Mouse (Mus musculus): ENCODE data around the gene Nfkbiz. TPM values are rescaled to one million over a fixed set of nuclear protein-coding genes. Genes with fewer than 3 reads are reported as not detected.
A peak's percentile ranks its signal among the peaks of the same experiment; 100 is the strongest.
"Not testable (repeated sequence)": the region's sequence is repeated elsewhere in the genome, so short reads cannot be mapped to it uniquely, and the experiment has no call there.

The Nfkbiz gene
- total RNA-seq (2021), result 1 to 10 TPM; 2.9 to 3.3 TPM
- long read RNA-seq, experiment 1, partial matches to known transcripts, result 0 of 1 reads
- long read RNA-seq, experiment 1, other reads (novel, unspliced or antisense), result 0 of 1 reads
- long read RNA-seq, experiment 2, partial matches to known transcripts, result 1 of 1 reads
- long read RNA-seq, experiment 2, other reads (novel, unspliced or antisense), result 0 of 1 reads

GRCm38 (mm10) chr16:55838510-55839474, at the start of gene Nfkbiz:
Nfkbiz (minus strand) TSS chr16:55838899.
- peak; percentile 89 to 91 for DNase-seq
- intact Hi-C loops (cut with DNase I), result loop anchor here (2.0 kb wide), 1 partner anchor 16 kb away; no protein-coding TSS in a partner anchor

GRCm38 (mm10) chr16:55887814-55888583, 49.3 kb upstream of the Nfkbiz start:
- intact Hi-C loops (cut with DNase I), result no loop called here
- DNase-seq, result no peak

GRCm38 (mm10) chr16:55884246-55884645, 45.5 kb upstream of the Nfkbiz start:
- intact Hi-C loops (cut with DNase I), result no loop called here
- DNase-seq, result no peak

- intact Hi-C loops (cut with DNase I), result no loop called here
- no peak for DNase-seq
Measured at GRCm38 (mm10) chr16:55876025-55876424, 37.3 kb upstream of the Nfkbiz start.

DNA sequence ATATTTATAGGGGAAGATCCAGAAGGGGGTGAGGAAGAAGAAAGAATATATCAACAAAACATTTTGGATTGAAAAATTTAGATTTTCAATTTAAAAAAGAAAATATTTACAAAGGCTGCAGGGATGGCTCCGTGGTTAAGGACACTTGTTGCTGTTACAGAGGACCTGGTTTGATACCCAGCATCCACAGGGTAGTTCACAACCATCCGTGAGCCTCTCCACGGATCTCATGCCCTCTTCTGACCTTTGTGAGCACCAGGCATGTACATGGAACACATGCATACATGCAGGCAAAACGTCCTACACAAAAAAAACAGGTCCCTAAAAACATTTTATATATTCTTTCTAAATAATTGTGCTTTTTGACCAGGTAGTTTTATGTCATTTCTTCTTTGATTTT, 25.1 kb upstream of the Nfkbiz start:
- intact Hi-C loops (cut with DNase I), result no loop called here
- DNase-seq, result no peak

DNA sequence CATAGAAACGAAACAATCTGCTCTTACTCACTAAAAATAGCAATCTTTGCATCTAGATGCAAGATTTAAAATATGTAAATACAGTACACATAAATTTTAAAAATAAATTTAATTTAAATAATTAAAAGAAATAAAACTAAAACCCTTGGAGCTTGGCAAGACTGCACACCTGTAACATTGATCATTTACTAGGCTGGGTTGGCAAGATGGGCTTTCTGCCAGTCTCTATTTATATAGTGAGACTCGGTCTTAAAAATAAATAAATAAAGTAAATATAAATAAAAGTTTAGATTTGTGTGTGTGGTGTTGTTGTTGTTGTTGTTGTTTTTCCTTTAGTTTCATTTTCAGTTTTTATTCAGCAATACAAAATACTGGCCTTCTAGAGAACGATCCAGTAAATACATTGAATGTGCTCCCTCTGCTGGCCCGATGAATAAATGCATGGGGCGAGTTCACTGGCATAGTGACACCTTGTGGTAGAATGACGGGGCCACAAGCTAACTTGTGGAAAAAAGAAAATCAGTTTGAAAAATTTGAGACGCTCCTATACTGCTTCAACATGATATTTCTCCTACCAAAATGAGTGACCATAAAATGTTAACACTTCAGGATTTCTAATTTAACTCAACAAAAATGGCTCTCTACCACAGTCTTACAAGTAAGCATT, 24.6 kb upstream of the Nfkbiz start:
- peak; percentile 61 to 77 for DNase-seq
- intact Hi-C loops (cut with DNase I), result no loop called here

DNA sequence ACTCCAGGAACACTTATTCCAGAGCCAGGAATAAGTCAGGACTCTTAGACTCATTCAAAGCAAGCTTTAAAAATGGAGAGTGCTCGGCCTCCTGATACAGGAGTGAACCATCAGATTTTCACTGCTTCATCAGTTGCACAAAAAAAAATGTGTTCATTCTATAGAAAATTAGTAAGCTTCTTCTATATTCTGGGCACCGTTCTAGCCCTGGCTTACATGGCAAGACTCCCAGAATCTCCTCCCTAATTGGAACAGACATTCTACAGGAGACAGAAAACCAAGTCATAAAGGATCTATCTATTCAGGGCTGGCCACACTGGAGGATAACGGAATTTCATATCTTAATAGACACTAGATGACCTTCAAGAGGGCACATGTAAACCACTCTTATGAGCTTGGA, 22.4 kb upstream of the Nfkbiz start:
- DNase-seq, result no peak
- intact Hi-C loops (cut with DNase I), result no loop called here

GRCm38 (mm10) chr16:55859421-55859820, 20.7 kb upstream of the Nfkbiz start:
- not testable (repeated sequence) for DNase-seq
- intact Hi-C loops (cut with DNase I), result loop anchor here (10.0 kb wide), 1 partner anchor 705 kb away; no protein-coding TSS in a partner anchor

DNA sequence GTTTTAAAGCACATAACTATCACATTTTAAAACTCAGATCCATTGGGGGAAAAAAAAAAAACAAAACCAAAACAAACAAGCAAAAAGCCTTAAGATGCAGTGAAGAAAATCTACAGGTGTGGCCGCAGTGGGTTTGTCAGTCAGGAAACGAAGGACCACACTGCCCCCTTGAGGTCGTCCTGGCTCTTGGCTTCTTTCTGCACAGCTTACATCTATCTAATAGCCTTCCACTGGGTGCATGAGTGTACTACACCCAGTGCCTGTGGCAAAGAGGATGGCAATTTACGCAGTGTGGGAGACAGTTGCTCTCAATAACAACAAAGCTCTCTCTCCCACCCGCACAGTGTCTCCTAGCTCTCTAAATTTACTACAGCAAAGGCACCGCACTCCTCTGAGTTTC, 19.8 kb upstream of the Nfkbiz start:
- peak; percentile 67 to 73 for DNase-seq
- intact Hi-C loops (cut with DNase I), result loop anchor here (10.0 kb wide), 1 partner anchor 704 kb away; no protein-coding TSS in a partner anchor

GRCm38 (mm10) chr16:55852943-55853727, 14.4 kb upstream of the Nfkbiz start:
- intact Hi-C loops (cut with DNase I), result loop anchor here (1.0 to 10.0 kb wide), 3 partner anchors 334 to 698 kb away; no protein-coding TSS in a partner anchor
- peak; percentile 76 to 86 for DNase-seq

DNA sequence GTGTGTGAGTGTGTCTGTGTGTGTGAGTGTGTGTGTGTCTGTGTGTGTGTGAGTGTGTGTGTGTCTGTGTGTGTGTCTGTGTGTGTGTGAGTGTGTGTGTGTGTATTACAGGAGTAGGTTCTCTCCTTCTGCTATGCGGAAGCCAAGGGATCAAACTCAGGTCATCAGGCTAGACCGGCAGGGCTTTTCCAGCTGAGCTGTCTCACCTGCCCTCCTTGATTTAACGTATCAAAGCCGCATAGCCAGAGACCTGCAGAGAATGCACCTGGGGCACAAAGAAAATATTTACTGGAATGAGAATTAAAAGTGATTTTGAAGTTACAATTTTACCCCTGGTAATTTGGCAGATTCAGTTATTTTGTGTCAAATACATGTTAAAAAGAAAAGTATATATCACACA, 13.8 kb upstream of the Nfkbiz start:
- intact Hi-C loops (cut with DNase I), result loop anchor here (2.0 to 10.0 kb wide), 2 partner anchors 334 to 698 kb away; no protein-coding TSS in a partner anchor
- no peak for DNase-seq

- intact Hi-C loops (cut with DNase I), result loop anchor here (10.0 kb wide), 1 partner anchor 696 kb away; no protein-coding TSS in a partner anchor
- DNase-seq, result no peak
Measured at GRCm38 (mm10) chr16:55850485-55850884, 11.8 kb upstream of the Nfkbiz start.

DNA sequence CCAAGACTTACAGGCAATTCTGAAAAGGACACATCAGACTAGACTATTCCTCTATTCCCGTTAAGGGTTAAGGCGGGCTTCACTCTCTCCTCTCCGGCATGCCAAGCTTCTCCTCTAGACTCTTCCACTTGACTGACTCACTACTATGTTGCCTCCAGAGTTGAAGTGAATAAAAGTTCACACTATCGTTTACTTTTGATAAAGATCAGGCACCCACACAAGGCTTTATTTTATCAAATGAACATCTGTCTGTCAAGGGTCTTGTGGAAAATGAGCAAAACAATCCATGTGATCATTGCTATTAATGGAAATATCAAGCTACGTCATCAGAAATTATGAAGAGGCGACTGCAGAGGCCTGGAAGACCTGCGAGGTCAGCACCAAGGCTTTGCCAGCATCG, 9.0 kb upstream of the Nfkbiz start:
- intact Hi-C loops (cut with DNase I), result no loop called here

DNA sequence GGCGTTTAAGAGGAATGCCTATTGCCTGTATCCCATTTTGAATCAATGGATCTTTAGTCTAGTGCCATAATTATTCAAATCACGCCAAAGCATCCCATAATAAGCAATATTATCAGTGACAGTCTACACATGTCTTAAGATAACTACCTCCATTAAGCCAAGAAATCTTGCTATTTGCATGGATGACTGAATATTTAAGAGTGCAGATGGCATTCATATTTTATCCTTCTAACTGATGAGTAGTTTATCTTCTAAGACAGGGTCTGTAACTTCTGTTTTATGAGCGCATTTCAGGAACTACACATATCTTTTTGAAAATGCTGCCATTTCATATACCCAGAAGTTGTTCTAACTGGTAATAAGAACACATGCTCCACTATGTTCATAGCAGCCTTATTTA, 6.1 kb upstream of the Nfkbiz start:
- DNase-seq, result no peak
- intact Hi-C loops (cut with DNase I), result no loop called here

More for the DNA sequence above, 9.0 kb upstream of the Nfkbiz start:
- no peak for DNase-seq

DNA sequence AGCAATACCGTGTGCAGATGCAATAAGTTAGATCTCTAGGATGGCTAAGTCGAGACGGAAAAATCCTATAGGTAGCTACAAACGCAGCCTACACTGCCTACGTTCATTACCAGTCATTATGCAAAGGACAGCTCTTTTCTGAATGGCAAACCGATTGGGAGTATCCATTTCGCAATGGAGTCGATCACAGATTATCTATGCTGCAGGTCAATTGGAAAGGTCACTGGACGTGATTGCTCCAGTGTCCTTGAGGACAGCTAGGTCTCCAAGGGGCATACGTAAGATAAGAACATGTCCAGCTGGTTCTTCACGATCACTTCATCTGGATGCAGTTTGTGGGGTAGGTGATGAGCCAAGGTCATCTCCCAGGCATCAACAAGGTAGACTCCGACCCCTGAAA, 5.2 kb upstream of the Nfkbiz start:
- intact Hi-C loops (cut with DNase I), result no loop called here

GRCm38 (mm10) chr16:55843134-55843533, 4.4 kb upstream of the Nfkbiz start:
- intact Hi-C loops (cut with DNase I), result no loop called here
- DNase-seq, result no peak

More for the DNA sequence above, 5.2 kb upstream of the Nfkbiz start:
- DNase-seq, result no peak

DNA sequence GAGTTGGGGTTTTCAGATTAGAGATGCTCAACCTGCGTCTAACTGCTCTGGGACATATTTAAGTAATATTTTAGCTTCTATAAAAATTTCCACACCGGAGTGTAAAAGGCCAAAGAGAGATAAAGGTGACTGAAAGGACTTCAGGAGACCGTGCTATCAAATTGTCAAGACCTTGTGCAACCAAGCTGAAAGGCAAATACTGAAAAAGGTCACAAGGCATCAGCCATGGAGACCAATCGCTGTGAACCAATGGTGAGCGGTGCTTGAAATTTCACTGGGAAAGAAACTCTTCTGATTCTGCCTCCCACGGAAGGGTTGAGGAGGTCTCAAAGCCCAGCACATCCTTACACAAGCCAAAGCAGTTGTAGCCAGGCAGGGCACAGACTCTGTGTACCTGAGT, 2.8 kb upstream of the Nfkbiz start:
- intact Hi-C loops (cut with DNase I), result no loop called here
- no peak for DNase-seq

GRCm38 (mm10) chr16:55838129-55838509, 580 bp downstream of the Nfkbiz start:
- no peak for DNase-seq
- intact Hi-C loops (cut with DNase I), result loop anchor here (2.0 kb wide), 1 partner anchor 15 kb away; no protein-coding TSS in a partner anchor

DNA sequence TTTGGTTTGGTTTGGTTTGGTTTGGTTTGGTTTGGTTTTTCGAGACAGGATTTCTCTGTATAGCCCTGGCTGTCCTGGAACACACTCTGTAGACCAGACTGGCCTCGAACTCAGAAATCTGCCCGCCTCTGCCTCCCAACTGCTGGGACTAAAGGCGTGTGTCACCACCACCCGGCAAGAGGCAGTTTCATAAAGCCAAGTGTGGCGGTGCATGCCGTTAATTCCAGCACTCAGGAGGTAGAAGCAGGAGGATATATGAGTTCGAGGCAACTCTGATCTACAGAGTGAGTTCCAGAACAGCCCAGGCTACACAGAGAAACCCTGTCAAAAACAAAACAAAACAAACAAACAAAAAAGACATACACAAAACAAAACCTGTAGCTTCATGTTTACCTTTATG, 1.0 kb downstream of the Nfkbiz start:
- intact Hi-C loops (cut with DNase I), result loop anchor here (2.0 kb wide), 1 partner anchor 15 kb away; no protein-coding TSS in a partner anchor
- not testable (repeated sequence) for DNase-seq

All from heart, postnatal 14 days (tissue).